Mouse (Mus musculus) kidney, adult 2 months (tissue): ENCODE data around the gene Aebp2.

Experiments
- CTCF ChIP-seq: fragments of 200-500 bp; conservative IDR thresholded peaks from 2 replicates; pipeline ENCODE4 v1.5.1; 2011; ENCODE audit warnings: low read depth, mild to moderate bottlenecking, control low read depth, low read length, moderate library complexity, mixed read lengths; ENCODE audit not compliant: insufficient read depth, insufficient read length
- POLR2A ChIP-seq: fragments of 200-500 bp; IDR thresholded peaks from one replicate; pipeline ENCODE4 v1.6.1; 2011; ENCODE audit warnings: low read depth, low read length, control low read depth

GRCm38 (mm10) chr6:140577822-140578170 lies 44.7 kb upstream of the Aebp2 start:
- no peak for TF ChIP-seq CTCF
- TF ChIP-seq POLR2A: no peak
